Mouse (Mus musculus) embryo, embryonic 10.5 days (tissue): ENCODE measurements around the gene Slc2a1.
A peak's percentile ranks its signal among the peaks of the same experiment; 100 is the strongest.

ENCODE experiments used
- DNase-seq: peaks from one replicate; pipeline ENCODE4 v3.0.0-alpha.2; 2015; ENCODE audit warnings: low spot score

Gene Slc2a1

DNA sequence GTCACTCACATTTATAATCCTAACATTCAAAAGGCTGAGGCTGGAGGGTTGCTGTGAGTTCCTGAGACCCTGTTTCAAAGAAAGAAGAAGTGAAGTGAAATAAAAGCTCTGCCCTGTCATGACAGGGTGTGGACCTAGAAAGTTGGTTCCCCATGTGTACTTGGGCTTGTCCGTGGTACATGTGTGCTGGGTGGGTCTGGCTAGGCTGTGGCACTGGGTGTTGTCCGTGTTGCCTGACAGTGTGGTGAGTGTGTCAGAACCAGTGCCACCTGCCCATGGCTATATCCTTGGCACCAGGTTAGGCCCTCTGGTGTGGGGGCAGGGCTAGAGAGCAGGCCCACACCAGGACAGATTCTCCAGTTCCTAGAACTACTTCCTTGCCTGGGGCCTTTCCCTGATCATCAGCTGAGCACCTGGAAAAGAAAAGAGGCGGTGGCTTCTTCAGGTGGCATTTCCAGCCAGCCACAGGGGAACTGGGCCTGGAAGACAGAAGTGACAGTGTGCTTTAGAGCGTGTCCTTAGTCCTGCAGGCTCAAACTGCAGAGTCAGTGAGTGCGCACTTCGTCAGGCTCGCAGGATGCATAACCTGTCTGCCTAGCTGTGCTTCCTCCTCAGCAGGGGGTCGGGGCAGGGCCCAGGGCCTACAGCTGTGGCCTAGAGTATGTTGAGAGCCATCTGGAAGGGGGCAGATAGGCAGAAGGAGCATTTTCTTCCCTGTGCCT, 22.8 kb downstream of the Slc2a1 start:
- DNase-seq = no peak

DNA sequence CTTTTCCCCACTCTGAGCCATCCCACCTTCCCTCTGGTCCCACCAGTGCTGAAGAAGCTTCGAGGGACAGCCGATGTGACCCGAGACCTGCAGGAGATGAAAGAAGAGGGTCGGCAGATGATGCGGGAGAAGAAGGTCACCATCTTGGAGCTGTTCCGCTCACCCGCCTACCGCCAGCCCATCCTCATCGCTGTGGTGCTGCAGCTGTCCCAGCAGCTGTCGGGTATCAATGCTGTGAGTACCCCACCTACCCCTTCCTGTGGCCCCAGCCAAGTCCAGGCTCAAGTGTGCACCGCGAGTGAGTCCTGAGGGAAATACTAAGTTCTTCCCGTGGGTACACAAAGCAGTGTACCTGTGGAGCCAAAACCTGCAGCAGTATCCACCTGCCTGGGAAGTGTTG, 24.8 kb downstream of the Slc2a1 start:
- DNase-seq = no peak

DNA sequence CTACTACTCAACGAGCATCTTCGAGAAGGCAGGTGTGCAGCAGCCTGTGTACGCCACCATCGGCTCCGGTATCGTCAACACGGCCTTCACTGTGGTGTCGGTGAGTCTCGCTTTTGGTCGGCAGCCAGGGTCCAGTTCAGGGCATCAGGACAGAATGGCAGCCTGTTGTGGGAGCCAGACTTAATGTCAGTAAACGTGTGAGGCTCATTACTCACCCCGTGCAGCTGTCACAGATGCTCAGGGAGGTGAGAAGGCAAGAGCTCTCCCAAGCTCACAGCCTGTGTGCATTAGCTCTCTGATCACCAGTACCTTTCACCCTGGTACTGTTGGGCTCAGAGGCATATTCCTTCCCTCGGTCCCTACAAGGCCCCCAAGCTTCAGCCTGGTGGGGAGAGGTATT, 25.3 kb downstream of the Slc2a1 start:
- DNase-seq = no peak

GRCm38 (mm10) chr4:119137313-119137712, 28.8 kb downstream of the Slc2a1 start:
- no peak for DNase-seq

DNA sequence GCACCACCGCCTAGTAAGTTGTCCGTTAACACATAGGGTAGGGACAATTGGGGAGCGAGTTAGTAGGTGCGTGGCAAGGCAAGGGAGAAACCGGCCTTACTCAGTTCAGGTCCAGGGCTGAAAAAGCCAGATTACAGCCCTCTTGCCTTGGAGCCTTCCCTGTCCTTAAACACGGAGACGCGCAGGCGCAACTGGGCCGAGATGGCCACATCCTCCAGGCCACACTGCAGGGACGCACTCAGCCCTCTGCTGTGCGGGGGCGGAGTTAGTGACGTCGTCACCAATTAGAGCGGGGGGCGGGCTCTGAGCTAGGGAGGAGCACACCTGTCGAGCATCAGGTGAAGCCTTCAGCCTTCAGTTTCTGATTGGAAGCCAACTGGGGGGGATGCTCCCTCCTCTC, 29.7 kb downstream of the Slc2a1 start:
- DNase-seq = peak; percentile 82

GRCm38 (mm10) chr4:119138776-119139175, 30.3 kb downstream of the Slc2a1 start:
- no peak for DNase-seq

DNA sequence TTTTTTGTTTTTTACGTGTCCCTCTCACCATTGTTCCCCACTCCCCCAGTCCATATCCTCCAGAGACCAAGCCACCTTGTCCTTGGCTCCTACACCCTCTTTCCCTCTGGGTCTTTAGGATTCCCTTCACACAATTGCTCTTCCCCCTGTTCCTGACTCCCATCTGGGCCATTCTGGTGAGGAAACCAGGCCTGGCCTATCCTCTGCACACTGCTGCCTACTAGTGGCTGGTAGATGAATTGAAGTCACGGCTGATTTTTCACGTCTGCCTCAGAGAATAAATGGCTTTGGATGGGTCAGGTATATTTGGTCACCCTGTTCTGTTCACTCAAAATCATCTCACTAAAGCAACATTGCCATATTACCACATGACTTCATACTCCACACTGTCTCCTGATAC, 31.6 kb downstream of the Slc2a1 start:
- DNase-seq = peak; percentile 84

DNA sequence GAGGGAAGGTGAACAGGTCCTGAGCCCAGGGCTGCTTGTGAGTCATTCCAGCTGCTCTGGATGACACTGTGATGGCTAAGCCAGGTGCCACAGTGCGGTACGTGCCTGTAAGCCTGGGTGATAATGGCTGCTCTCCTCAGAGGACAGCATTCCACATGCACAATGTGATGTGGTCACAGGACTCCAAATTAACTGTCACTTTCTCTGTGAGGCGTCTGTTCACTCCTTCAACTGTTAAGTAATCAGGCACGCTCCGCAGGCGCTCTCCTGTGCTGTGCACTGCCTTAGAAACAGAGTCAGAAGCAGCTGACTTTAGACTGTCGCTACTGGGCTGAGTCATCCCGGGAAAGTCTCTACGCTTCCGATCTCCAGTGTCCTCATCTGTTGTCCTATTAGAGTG, 32.7 kb downstream of the Slc2a1 start:
- DNase-seq = peak; percentile 28

DNA sequence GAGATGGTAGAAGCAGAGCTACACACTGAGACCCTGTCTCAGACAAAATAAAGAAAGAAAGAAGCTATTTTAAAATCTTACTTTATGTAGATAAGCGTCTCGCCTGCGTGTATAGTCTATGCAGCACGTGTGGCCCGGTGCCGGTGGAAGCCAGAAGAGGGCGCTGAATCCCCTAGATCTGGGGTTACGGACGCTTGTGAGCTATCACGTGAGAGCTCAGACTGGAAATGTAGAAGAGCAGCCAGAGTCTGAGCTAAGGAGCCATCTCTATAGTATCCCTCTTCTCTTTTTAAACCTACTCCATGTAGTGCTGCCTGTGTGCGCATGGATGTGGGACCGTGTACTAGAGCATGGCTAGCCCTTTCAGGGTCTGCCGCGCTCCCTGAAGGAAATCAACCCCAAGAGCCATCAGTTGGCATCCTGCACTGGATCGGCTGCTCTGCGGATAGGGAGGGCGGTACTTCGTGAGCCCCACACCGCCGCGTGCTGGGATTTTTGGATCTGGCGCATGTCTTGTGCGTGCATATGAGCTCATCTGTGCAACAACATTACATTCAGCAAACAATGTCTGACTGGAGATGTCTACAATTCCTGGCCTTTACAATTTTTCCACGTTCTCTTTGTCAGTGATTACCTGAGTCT, 33.8 kb downstream of the Slc2a1 start:
- DNase-seq = peak; percentile 90

- no peak for DNase-seq
Measured at GRCm38 (mm10) chr4:119146816-119147215, 38.3 kb downstream of the Slc2a1 start.

DNA sequence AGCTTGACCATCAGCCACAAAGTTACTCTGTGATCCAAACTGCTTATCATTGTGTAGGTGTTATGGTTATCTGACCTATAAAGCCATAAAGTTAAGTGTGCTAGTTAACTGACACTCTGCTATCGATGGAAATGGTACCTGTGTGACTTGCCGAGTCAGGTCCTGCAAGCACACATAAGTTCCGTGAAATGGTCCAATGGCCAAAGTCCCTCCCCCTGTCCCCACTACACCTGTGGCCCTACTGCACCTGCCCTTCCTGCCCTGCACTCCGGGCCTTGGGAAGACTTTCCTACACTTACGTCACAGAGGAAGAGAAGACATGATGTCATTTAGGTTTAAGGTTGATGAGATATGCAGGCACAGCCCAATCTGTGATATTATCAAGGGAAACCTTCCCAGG, 38.8 kb downstream of the Slc2a1 start:
- DNase-seq = no peak

DNA sequence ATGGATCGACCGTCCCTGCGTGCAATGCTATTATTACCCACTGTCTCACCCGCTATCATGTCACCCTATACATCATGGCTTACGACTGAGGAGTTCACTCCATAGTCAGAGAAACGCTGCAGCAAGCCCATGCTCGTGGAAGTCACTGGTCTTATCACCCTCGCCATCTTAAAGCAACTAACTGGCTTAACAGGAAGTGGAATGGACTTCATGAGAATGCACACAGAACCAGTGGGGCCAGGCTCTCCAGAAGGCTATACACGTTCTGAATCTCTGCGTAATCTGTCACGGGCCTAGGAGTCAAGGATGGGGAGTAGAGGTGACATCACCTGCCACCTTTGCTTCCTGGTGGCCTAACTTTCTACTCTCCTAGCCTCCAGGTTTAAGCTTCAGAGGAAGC, 40.2 kb downstream of the Slc2a1 start:
- DNase-seq = no peak

- peak; percentile 73 for DNase-seq
Measured at GRCm38 (mm10) chr4:119157186-119157585, 48.7 kb downstream of the Slc2a1 start.

- DNase-seq = no peak
Measured at GRCm38 (mm10) chr4:119157891-119158290, 49.4 kb downstream of the Slc2a1 start.

- no peak for DNase-seq
Measured at GRCm38 (mm10) chr4:119161358-119161757, 52.8 kb downstream of the Slc2a1 start.

GRCm38 (mm10) chr4:119162990-119163389, 54.5 kb downstream of the Slc2a1 start:
- DNase-seq = no peak

DNA sequence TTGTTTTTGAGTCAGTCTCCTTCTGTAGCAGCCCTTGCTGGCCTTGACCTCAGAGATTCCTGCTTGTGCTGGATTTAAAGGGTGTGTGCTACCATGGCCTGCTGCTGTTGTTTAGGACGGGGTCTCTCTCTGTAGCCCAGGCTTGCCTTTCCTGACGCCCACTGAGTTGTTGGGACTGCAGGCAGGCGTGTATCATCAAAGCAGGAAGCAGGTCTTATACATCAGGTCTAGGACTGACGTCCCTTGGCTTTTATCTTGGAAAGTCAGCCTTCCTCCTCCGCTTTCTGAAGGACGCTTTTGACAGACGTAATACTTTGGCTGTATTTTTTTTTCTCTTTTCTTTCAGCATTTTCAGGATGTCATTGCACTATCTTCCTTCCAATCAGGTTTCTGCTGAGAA, 57.4 kb downstream of the Slc2a1 start:
- no peak for DNase-seq

DNA sequence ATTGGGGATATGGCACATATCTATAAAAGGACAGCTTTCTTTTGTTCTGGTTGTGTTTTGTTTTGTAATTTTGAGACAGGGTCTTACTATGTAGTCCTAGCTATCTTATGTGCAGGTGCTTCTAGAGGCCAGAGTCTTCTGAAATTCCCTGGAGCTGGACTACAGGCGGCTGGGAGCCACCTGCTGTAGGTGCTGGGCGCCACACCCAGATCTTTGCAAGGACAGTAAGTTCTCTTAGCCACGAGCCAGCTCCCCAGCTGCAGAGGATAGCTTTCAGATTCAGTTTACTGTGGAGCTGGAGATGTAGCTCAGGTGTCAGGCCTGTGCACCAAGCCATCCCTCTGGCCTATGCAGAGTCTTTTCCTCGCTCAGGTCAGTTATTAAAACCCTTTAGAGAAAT, 58.6 kb downstream of the Slc2a1 start:
- no peak for DNase-seq

GRCm38 (mm10) chr4:119167663-119168062, 59.2 kb downstream of the Slc2a1 start:
- DNase-seq = peak; percentile 94

DNA sequence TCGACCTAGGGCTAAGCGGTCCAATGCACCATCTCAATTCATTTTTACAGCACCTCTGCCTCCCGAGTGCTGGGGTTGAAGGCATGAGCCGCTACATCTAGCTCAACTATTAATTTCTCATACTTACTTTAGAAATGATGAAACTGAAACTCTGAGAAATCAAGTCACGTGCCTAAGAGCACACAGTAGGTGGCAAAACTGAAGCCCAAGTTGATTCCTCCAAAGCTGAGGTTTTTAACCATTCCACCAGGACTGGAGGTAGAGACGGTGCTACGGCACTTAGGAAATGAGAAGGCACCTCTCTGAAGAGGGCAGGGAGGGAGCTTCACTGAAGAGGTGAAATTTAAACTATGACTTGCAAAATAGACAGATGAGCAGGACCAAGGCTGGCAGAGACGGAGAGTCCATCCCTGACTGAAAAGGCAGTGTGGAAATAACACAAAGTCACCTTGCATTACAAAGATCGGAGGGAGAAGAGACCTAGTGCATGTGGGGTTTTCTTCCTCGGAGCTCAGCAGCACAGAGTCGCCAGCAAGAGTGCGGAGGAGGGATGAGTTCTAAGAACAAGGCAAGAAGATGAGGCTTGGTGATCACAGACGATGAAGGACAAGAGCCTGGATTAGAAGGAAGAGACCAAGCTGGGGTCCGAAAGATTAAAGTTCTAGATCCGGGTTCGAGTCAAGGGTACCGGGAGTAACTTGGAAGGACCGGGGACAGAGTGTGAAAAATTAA, 64.6 kb downstream of the Slc2a1 start:
- DNase-seq = no peak

DNA sequence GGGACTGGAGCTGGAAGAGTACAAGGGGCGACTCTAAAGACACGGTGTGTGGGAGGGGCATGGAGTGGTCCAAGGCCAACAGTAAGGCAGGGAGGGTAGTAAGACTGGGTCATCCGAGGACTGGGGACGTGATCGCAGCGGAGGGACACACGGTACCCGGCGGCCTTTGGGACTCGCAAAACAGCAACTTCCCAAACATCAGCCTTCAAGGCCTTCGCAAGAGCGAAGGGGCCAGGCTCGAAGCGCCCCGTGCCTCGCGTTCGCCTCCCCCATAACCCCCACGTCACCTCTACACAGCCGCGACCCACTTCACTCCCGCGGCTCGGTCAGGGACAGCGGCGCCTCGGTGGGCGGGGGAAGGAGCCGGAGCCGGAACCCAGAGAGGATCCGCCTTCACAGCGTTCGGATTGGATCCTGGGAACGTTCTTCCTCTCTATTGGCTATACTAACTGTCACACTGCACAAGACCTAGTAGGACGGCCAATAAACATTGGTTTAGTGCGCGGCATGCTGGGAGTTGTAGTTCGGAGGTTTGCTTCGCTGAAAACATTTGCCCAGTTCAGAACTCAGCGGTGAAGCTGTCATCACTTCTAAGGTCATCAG, 65.4 kb downstream of the Slc2a1 start, which contains the start of gene Zfp691:
TSS of gene Zfp691 (minus strand) at position 345 of the 603 bp plus-strand sequence.
- peak; percentile 99 for DNase-seq

DNA sequence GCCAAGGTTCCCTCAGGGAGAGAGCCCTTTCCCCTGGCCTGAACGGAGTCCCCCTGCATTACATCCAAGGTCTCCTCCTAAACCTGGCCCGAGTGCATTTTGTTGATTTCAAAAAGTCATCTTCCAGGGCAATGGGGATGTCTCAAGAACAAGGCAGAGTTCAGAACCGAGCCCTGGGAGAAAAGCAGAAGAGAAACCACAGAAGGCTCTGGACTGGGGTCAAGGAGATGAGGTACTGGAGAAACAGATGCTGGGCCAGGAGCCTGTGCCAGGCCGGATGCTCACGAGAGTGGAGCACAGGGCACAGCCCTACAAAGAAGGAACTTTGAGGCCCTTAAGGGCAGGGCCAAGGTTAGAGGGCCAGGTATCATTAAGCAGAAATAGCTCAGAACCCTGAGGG, 69.2 kb downstream of the Slc2a1 start:
- DNase-seq = no peak

DNA sequence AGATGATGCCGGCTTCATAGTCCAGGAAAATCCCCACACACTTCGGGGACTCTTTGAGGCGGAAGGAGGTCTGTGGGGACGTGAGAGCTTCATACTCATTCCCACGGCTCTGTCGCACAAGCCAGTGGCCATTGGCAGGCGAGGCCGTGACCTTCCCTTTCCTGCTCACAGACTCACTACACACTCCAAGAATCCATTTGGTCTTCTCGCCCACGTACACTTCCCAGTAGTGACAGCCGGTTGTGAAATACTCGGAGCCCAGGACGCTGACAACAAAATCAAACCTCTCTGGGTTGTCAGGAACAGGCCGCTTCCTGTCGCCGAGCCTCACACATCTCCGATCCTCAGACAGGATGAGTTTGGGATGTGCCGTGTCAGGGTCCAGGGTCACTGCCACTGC, 69.8 kb downstream of the Slc2a1 start:
- DNase-seq = no peak
